21 mouse cellular contexts compared by ENCODE assay signal in the genomic region with DNA sequence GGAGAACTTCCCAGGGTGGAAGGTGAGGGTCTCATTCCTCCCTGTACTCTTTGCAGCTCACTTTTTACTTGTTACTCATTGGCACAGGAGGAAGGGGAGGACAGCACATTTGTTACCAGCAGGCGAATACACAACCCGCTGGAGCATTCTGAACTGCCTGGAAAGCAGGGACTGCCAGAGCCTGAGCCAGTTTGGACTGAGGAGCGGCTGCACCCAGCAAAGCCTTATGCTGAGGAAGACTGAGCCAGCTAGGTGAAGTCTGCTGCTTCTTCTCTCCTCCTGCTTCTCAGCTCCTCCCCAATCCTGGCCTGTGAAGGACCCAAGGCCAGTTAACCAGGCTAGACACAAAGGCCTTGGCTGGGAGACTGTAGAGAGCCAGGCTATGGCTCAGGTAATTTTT. TPM values are rescaled to one million over a fixed set of nuclear protein-coding genes. Genes with fewer than 3 reads are reported as not detected.
DNase-seq lines count a peak whose midpoint lies in the region; ATAC-seq and TF ChIP-seq lines count a peak whose summit lies in the region.
"Had no signal": no experiment of that assay in that cellular context is flagged by ENCODE, and none has a peak within 500 bp of the region (broad histone marks: within the 10 kb centered on the region; RNA-seq: fewer than 3 reads in every experiment).

No protein-coding gene starts in this region.

- no peak for TF ChIP-seq CTCF in forebrain, postnatal 0 days (IDR thresholded peaks at IDR 0.05; ENCODE audit: low read depth)

- no peak for DNase-seq in forebrain, postnatal 0 days
- DNase-seq in right cerebral cortex, postnatal 10 days (ENCODE audit: low spot score in 2 of 2) = peak; percentile 34 to 46
- DNase-seq in right cerebral cortex, adult 18-20 months = no peak
- DNase-seq in cerebellum, postnatal 14 days = peak; percentile 47 to 63
- DNase-seq in left cerebral cortex, adult 9 months (ENCODE audit: low spot score in 2 of 2) = no peak
- no peak for DNase-seq in gastrocnemius, postnatal 10 days
- DNase-seq: gastrocnemius, postnatal 36 days; heart, postnatal 36 days; kidney, adult 2 months; kidney, postnatal 10 days; liver, embryonic 13.5 days; lung, adult 2 months; lung, postnatal 14 days; right cerebral cortex, postnatal 14 days had no signal

- H3K27ac ChIP-seq in forebrain, embryonic 15.5 days (replicated peaks) = peak overlapping the region; percentile 23; the same call in 1 of the 2 replicates
- H3K27ac ChIP-seq in forebrain, postnatal 0 days (ENCODE audit: low read depth, low read length) = no peak overlapping the region; the same call in 1 of the 2 replicates
- H3K27ac ChIP-seq: forebrain, embryonic 10.5 days; heart, embryonic 15.5 days; hindbrain, embryonic 15.5 days; liver, embryonic 13.5 days; neural tube, embryonic 15.5 days; stomach, postnatal 0 days had no signal

- peaks cover 81% of the 10 kb centered on the region for H3K36me3 ChIP-seq in forebrain, embryonic 15.5 days
- H3K36me3 ChIP-seq in forebrain, postnatal 0 days (ENCODE audit: insufficient read depth) = peaks cover 49% of the 10 kb centered on the region

- ATAC-seq in forebrain, embryonic 15.5 days (replicated peaks) = no peak
- no peak for ATAC-seq in forebrain, postnatal 0 days

- H3K9ac ChIP-seq in forebrain, embryonic 15.5 days (replicated peaks) = no peak overlapping the region
- no peak overlapping the region for H3K9ac ChIP-seq in forebrain, postnatal 0 days
- H3K9ac ChIP-seq: heart, embryonic 15.5 days; hindbrain, embryonic 15.5 days; liver, embryonic 13.5 days; neural tube, embryonic 15.5 days had no signal

- H3K4me2 ChIP-seq in forebrain, embryonic 15.5 days (replicated peaks) = no peak overlapping the region
- H3K4me2 ChIP-seq in forebrain, postnatal 0 days (ENCODE audit: low read depth) = no peak overlapping the region
- H3K4me2 ChIP-seq: heart, embryonic 15.5 days; hindbrain, embryonic 15.5 days; liver, embryonic 13.5 days; midbrain, embryonic 11.5 days; neural tube, embryonic 15.5 days had no signal

- 80% methylated on average over 3 of the region's 3 CpGs for WGBS in forebrain, embryonic 15.5 days
- WGBS in forebrain, postnatal 0 days = 75% methylated on average over 3 of the region's 3 CpGs

- no peaks in the 10 kb centered on the region for H3K9me3 ChIP-seq in forebrain, embryonic 15.5 days
- H3K9me3 ChIP-seq in forebrain, postnatal 0 days (ENCODE audit: low read length) = no peaks in the 10 kb centered on the region
- H3K9me3 ChIP-seq: forebrain, embryonic 10.5 days; heart, embryonic 15.5 days; hindbrain, embryonic 15.5 days; liver, embryonic 13.5 days; neural tube, embryonic 15.5 days had no signal

- no peak overlapping the region for H3K4me3 ChIP-seq in forebrain, embryonic 15.5 days
- no peak overlapping the region for H3K4me3 ChIP-seq in forebrain, postnatal 0 days (ENCODE audit: low read depth, low read length)
- H3K4me3 ChIP-seq: forebrain, embryonic 10.5 days; heart, embryonic 15.5 days; hindbrain, embryonic 15.5 days; liver, embryonic 13.5 days; neural tube, embryonic 15.5 days had no signal

- peaks cover 27% of the 10 kb centered on the region for H3K4me1 ChIP-seq in forebrain, embryonic 15.5 days
- no peaks in the 10 kb centered on the region for H3K4me1 ChIP-seq in forebrain, postnatal 0 days (ENCODE audit: insufficient read depth)
- H3K4me1 ChIP-seq: liver, embryonic 13.5 days had no signal

- H3K27me3 ChIP-seq in forebrain, embryonic 15.5 days = no peaks in the 10 kb centered on the region
- H3K27me3 ChIP-seq in forebrain, postnatal 0 days (ENCODE audit: insufficient read depth, low read length) = no peaks in the 10 kb centered on the region
- H3K27me3 ChIP-seq: heart, embryonic 15.5 days; hindbrain, embryonic 15.5 days; liver, embryonic 13.5 days; neural tube, embryonic 15.5 days had no signal

RNA-seq across cellular contexts. Expression of a gene that starts 57.4 kb away (rescaled TPM):
- 94.3 and 108 TPM in 2 replicates for polyA plus RNA-seq in forebrain, embryonic 15.5 days (2015; fragmentation: Nextera tagmentation; extraction: Ambion mirVana)
- 216 and 242 TPM in 2 replicates for total RNA-seq in forebrain, postnatal 0 days (2014; rRNA removed)
- 46.6 and 51.9 TPM in 2 replicates for polyA plus RNA-seq in forebrain, postnatal 0 days (2015; fragmentation: Nextera tagmentation; extraction: Ambion mirVana)
- total RNA-seq in gastrocnemius, postnatal 10 days (2021) = 10 to 100 TPM; 28.9 to 36.7 TPM

Comparison
In these comparisons a context has a peak if more than half of its experiments do, and no peak if none do; other contexts are left out.
1. DNase-seq: peak in right cerebral cortex, postnatal 10 days (2 of 2) and cerebellum, postnatal 14 days (2 of 2); none in forebrain, postnatal 0 days (single experiment), right cerebral cortex, adult 18-20 months (single experiment), left cerebral cortex, adult 9 months (0 of 2) and gastrocnemius, postnatal 10 days (single experiment).